Mouse (Mus musculus) neural tube, embryonic 13.5 days (tissue): ENCODE data around the gene Entr1. TPM values are rescaled to one million over a fixed set of nuclear protein-coding genes. Genes with fewer than 3 reads are reported as not detected.

Source experiments
- ATAC-seq: fragments of 200-750 bp; cut with Nextera tagmentation; 2 replicates; pipeline ENCODE4 v1.8.0; 2017; ENCODE audit warnings: low read depth, mild to moderate bottlenecking, moderate TSS enrichment, moderate library complexity
- H3K27ac ChIP-seq: fragments of 300-500 bp; sonication (generic); replicated peaks from 2 replicates; pipeline ENCODE4 v1.5.1; 2015; ENCODE audit warnings: moderate library complexity, mild to moderate bottlenecking, inconsistent platforms
- H3K27me3 ChIP-seq: fragments of 300-500 bp; sonication (generic); 2 replicates; pipeline ENCODE4 v1.6.1; 2015; ENCODE audit warnings: mild to moderate bottlenecking, inconsistent platforms
- H3K36me3 ChIP-seq: fragments of 300-500 bp; sonication (generic); 2 replicates; pipeline ENCODE4 v1.6.1; 2015; ENCODE audit warnings: mild to moderate bottlenecking, inconsistent platforms
- H3K4me1 ChIP-seq: fragments of 300-500 bp; sonication (generic); replicated peaks from 2 replicates; pipeline ENCODE4 v1.6.1; 2015; ENCODE audit warnings: inconsistent platforms
- H3K4me2 ChIP-seq: fragments of 300-500 bp; sonication (generic); 2 replicates; pipeline ENCODE4 v1.6.1; 2015; ENCODE audit warnings: inconsistent platforms, mild to moderate bottlenecking, moderate library complexity
- H3K4me3 ChIP-seq: fragments of 300-500 bp; sonication (generic); 2 replicates; pipeline ENCODE4 v1.5.1; 2015; ENCODE audit warnings: mild to moderate bottlenecking, inconsistent platforms
- H3K9ac ChIP-seq: fragments of 300-500 bp; sonication (generic); 2 replicates; pipeline ENCODE4 v1.6.1; 2015; ENCODE audit warnings: moderate library complexity, mild to moderate bottlenecking, inconsistent platforms
- H3K9me3 ChIP-seq: fragments of 300-500 bp; sonication (generic); 2 replicates; pipeline ENCODE4 v1.6.1; 2016; ENCODE audit warnings: inconsistent platforms
- WGBS: fragments of 180-500 bp; shearing (Covaris S2); methylation state at CpG from one replicate; pipeline ENCODE4 v1.1.7; 2015; 5-methylcytosine and 5-hydroxymethylcytosine counted together
- polyA plus RNA-seq: library from polyadenylated mRNA; unstranded; fragments of >200 nt; fragmentation: Nextera tagmentation; extraction: Ambion mirVana; gene quantifications from 2 replicates; pipeline ENCODE4 v1.2.1, GENCODE M21; 2015

Entr1 gene
- polyA plus RNA-seq, 1 experiment from 2014 or later: 158 TPM

DNA sequence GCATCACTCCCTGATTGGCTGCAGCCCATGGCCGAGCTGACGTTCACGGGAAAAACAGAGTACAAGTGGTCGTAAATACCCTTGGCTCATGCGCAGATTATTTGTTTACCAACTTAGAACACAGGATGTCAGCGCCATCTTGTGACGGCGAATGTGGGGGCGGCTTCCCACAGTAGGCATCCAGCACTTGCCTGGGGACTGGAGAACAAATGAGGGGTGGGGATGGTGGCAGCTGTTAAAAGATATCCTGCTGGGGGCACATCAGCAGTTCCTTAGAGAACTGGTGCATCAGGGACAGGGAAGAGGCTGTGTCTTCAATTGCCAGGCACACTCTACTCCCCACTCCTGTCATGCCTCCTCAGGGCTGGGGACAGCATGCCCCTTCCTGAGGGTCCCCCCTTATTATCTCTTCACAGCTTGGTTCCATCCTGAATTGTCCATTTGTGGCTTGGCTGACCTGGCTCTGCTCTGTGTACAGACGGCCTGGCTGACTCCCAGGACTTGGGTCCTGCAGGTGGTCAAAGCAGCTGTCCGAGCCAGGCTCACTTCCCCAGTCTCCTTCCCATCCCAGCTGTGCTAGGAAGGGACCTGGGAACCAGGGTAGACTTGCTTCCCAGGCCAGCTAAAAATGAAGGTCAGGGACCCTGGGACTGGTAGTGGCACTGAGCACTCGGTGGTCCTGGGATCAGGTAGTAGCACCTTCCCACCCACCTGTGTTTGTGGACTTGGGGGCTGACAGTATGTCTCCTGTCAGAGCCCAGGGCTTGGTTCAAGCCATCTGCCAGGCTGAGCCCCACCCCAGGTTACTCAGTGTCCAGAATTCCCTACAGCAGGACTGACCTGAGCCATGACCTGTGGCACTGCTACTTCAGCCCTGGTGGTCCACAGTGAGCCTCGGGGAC lies 50.6 kb downstream of the Entr1 start:
- Histone ChIP-seq H3K27me3 (no peaks in the 10 kb centered on the region), H3K27ac (no peak overlapping the region), H3K9ac (no peak overlapping the region), H3K9me3 (no peaks in the 10 kb centered on the region), H3K36me3 (peaks cover 53% of the 10 kb centered on the region), H3K4me3 (no peak overlapping the region), H3K4me1 (no peaks in the 10 kb centered on the region), H3K4me2 (no peak overlapping the region)
- ATAC-seq: peak; percentile 62; the same call in 1 of the 2 replicates
- WGBS: 62% methylated on average over 9 of the region's 13 CpGs

Other genes starting within 250 kb of the Entr1 start
- 11.8 and 12.5 TPM in 2 replicates for gene Lhx3, start 181.0 kb downstream of the Entr1 start, polyA plus RNA-seq
- 13.0 and 13.8 TPM in 2 replicates for gene Qsox2, start 151.8 kb downstream of the Entr1 start, polyA plus RNA-seq
- 0.06 and 0.08 TPM in 2 replicates for gene Ccdc187, start 94.8 kb downstream of the Entr1 start, polyA plus RNA-seq
- 109 and 114 TPM in 2 replicates for gene Gpsm1, start 73.8 kb downstream of the Entr1 start, polyA plus RNA-seq
- gene Dnlz, start 37.2 kb downstream of the Entr1 start, polyA plus RNA-seq: 30.1 and 34.2 TPM in 2 replicates
- 1.3 and 2.0 TPM in 2 replicates for gene Card9, start 28.4 kb downstream of the Entr1 start, polyA plus RNA-seq
- gene Snapc4, start 8.7 kb downstream of the Entr1 start, polyA plus RNA-seq: 25.4 and 26.8 TPM in 2 replicates
- 96.5 and 97.6 TPM in 2 replicates for gene Pmpca, start within 50 bp of the Entr1 start, polyA plus RNA-seq
- gene Inpp5e, start 19.9 kb upstream of the Entr1 start, polyA plus RNA-seq: 24.6 and 25.5 TPM in 2 replicates
- 18.4 and 20.7 TPM in 2 replicates for gene Sec16a, start 55.9 kb upstream of the Entr1 start, polyA plus RNA-seq
- 19.3 and 20.5 TPM in 2 replicates for gene Notch1, start 127.3 kb upstream of the Entr1 start, polyA plus RNA-seq
- gene Egfl7, start 190.7 kb upstream of the Entr1 start, polyA plus RNA-seq: 78.3 and 82.0 TPM in 2 replicates
- gene Gm20532, start 197.3 kb upstream of the Entr1 start, polyA plus RNA-seq: not detected in 2 replicates
- gene Agpat2, start 215.1 kb upstream of the Entr1 start, polyA plus RNA-seq: 6.0 and 7.4 TPM in 2 replicates
- gene Fam69b, start 239.1 kb upstream of the Entr1 start, polyA plus RNA-seq: 91.8 and 101 TPM in 2 replicates